Mouse (Mus musculus) bone marrow, adult 2 months (tissue): ENCODE data around the gene Anapc2. TPM values are rescaled to one million over a fixed set of nuclear protein-coding genes. Genes with fewer than 3 reads are reported as not detected.

Source experiments
- H3K27ac ChIP-seq: fragments of 200-500 bp; 2 replicates; pipeline ENCODE4 v1.5.1; 2012; ENCODE audit warnings: low read depth, mild to moderate bottlenecking, control low read depth, inconsistent platforms, low read length; ENCODE audit not compliant: control insufficient read depth, poor library complexity, insufficient read depth
- H3K4me1 ChIP-seq: fragments of 200-500 bp; 2 replicates; pipeline ENCODE4 v1.6.1; 2011; ENCODE audit warnings: low read length; ENCODE audit not compliant: control insufficient read depth, insufficient read depth
- H3K4me3 ChIP-seq: fragments of 200-500 bp; replicated peaks from 2 replicates; pipeline ENCODE3; 2011; ENCODE audit warnings: mild to moderate bottlenecking, low read depth, low read length, control low read depth; ENCODE audit not compliant: control insufficient read depth
- CTCF ChIP-seq: fragments of 200-500 bp; IDR thresholded peaks from 2 replicates; pipeline ENCODE4 v1.5.1; 2011; ENCODE audit warnings: low read length, control low read depth; ENCODE audit not compliant: control insufficient read depth, insufficient read depth
- POLR2A ChIP-seq: fragments of 200-500 bp; IDR thresholded peaks from 2 replicates; pipeline ENCODE4 v1.6.1; 2011; ENCODE audit warnings: low read depth, mild to moderate bottlenecking, control low read depth, low read length, borderline replicate concordance; ENCODE audit not compliant: control insufficient read depth
- WGBS: fragments of 180-500 bp; shearing (Covaris S2); methylation state at CpG from one replicate; pipeline ENCODE4 v1.1.7; 2018; 5-methylcytosine and 5-hydroxymethylcytosine counted together
- polyA plus RNA-seq: library from polyadenylated mRNA; stranded (reverse); fragments of >200 nt; gene quantifications from 2 replicates; pipeline ENCODE4 v1.2.4, GENCODE M21; 2011; ENCODE audit warnings: low replicate concordance; ENCODE audit not compliant: missing spikeins, insufficient read depth, insufficient read length

Anapc2 gene
- polyA plus RNA-seq, 1 experiment, result 34.3 TPM

DNA sequence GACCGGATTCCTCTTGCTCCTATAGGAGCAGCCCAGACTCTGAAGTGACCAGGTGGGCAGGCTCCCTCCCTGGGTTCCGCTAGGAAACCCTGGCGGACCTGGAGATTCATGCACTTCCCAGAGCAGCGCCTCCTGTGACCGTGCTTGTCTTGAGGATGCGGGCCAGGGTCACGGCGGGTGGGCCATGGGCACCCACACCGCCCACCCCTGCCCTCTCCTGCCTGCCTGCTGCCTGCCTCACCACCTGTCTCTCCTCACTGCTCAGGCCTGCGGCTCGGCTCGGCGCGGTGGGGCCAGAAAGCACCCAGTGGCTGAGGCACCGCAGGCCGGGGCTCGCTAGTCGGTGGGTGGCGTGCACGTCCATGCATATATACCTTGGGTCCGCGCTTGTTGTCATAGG lies 38.7 kb downstream of the Anapc2 start:
- H3K4me1 ChIP-seq, result no peaks in the 10 kb centered on the region; the same call in 1 of the 2 replicates
- WGBS, result 5% methylated on average over 22 of the region's 22 CpGs
- no peak overlapping the region for H3K27ac ChIP-seq
- no peak for TF ChIP-seq CTCF
- no peak for TF ChIP-seq POLR2A
- H3K4me3 ChIP-seq, result no peak overlapping the region

DNA sequence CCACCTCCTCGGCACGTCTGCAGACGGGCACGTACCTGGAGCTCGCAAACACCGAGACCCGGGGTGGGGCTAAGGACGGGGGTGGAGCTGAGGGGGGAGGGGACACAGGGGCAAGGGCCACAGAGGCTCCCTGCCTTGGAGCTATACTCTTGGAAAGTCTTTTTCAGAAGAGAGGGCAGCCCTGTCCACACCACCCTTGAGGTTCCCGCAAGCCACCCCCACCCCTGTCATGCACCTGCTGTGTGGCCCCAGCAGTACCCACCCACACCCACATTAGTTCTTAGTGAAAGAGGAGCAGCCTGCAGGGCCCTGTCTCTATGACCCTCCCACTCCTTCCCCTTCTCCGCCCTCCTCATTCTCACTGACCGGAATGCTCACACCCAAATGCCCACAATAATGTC lies 39.2 kb downstream of the Anapc2 start:
- Histone ChIP-seq H3K4me1 (no peaks in the 10 kb centered on the region; the same call in 1 of the 2 replicates), H3K4me3 (no peak overlapping the region), H3K27ac (no peak overlapping the region)
- WGBS, result 5% methylated on average over 11 of the region's 11 CpGs
- no peak for TF ChIP-seq POLR2A

DNA sequence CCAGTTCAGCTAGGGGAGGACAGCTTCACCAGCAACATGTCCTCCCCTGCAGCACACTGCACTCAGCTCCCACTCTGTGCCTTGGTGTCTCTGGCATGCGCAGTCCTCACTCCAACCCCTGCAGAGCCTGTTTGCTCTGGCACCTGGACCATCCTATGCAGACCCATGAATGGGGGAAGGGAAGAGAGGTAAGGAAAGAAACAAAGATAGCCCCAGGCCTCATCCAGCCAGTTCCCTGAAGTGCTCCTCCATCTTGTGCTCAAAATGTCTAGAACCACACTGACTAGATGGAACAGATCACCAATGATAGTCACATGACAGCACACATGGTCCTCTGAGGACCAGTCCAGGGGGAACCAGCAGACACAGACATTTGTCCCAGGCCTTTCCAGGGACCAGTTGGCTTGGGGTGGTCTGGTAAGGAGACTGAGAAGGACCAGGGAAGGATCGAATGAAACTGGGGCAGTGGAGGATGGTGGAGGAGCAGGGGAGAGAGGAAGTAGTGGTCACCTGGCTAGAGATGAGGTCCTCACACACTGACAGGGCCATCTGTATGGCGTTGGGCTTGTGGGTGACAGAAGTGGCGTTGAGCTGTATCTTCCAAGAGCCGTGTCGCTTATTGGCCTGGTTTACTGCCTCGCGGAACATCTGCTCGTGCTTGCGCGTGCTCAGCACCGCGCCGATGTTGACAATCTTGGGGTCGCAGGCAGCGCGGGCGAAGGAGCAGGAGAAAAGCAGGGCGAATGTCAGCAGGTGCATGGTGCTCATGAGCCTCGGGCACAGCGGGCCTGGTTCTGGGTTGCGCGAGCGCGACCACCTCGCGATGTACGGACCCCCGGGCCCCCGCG lies 46.1 kb downstream of the Anapc2 start:
- 8% methylated on average over 31 of the region's 31 CpGs for WGBS
- Histone ChIP-seq H3K27ac (no peak overlapping the region), H3K4me3 (no peak overlapping the region), H3K4me1 (no peaks in the 10 kb centered on the region; the same call in none of the 2 replicates)
- TF ChIP-seq POLR2A (no peak), CTCF (no peak)

DNA sequence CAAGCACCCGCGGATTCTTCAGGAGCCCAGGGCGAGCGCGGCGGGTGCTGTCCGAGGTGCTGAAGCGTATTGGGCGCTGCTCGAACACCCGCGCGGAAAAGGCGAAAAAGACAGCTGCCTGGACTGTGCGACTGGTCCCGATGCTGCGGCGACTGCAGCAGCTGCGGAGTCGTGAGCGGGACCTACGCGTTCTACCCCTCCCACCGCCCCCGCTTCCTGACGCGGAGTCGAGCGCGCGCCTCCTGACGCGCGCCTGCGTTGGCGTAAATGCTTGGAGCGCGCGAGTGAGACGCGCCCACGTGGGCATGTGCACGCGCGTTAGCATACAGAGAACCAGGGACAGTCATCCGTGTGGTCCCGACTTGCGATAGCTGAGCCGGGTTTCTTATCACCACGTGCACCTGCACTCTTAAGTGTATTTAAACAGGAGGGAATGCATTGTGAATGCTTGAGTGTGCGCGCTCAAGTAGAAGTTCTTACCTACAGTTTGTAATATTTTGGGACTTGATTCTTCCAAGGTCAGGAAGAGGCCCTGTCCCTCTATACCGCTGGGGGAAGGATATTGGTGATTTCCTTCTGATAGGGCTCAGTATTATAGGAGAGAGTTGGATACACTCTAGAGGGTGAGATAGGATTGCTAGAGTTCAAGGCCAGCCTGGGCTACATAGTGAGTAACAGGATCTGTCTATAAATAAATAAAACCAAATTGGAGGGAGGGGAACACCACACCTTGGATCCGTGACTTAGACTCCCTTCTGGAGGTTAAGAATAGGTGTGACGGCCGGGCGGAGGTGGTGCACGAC lies 46.9 kb downstream of the Anapc2 start, which contains the start of gene Grin1:
Gene Grin1 (minus strand): TSS at position 217 of the 803 bp plus-strand sequence.
- H3K4me3 ChIP-seq, result no peak within 1 kb of the TSS
- H3K27ac ChIP-seq, result no peak within 1 kb of the TSS
- WGBS, result 12% methylated on average over 56 of the region's 58 CpGs
- H3K4me1 ChIP-seq, result no peaks in the 10 kb centered on the region; the same call in 1 of the 2 replicates
- no peak for TF ChIP-seq POLR2A

DNA sequence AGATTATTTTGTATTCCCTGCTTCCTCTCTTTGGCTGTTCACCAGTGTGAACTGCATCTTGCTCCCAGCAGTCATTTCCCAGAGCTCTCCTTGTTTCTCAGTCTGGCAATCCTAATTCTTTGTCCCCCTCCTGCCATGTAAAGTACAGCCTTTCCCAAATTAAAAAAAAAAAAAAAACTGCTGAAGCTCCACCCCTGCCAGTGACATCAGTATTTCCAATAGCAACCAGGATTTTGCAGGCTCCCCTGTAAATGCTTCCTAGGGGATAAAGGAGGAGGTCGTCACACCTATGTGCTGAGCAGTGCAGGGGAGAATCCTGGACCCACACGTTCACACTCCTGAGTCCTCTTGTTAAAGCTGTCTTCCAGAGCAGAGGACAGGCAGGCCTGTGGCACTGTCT lies 47.8 kb downstream of the Anapc2 start:
- no peak overlapping the region for H3K27ac ChIP-seq
- no peaks in the 10 kb centered on the region; the same call in 1 of the 2 replicates for H3K4me1 ChIP-seq
- 32% methylated on average over 2 of the region's 2 CpGs for WGBS
- TF ChIP-seq POLR2A (no peak), CTCF (no peak)
- H3K4me3 ChIP-seq, result no peak overlapping the region

DNA sequence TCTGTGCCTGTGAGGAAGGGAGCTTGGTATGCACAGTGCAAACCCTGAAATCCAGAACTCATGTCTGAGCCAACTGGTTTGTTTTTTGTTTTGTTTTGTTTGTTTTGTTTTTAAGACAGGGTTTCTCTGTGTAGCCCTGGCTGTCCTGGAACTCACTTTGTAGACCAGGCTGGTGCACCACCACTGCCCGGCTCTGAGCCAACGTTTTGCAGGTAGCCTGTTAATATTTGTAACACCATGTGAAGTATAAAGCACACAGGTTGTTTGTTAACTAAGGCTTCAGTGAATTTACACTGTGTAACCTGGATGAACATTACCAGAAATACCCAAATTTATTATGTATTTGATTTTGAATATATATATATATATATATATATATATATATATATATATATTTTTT lies 53.8 kb downstream of the Anapc2 start:
- TF ChIP-seq CTCF (no peak), POLR2A (no peak)
- WGBS, result 61% methylated on average over 2 of the region's 2 CpGs
- Histone ChIP-seq H3K4me3 (no peak overlapping the region), H3K27ac (no peak overlapping the region), H3K4me1 (no peaks in the 10 kb centered on the region)

DNA sequence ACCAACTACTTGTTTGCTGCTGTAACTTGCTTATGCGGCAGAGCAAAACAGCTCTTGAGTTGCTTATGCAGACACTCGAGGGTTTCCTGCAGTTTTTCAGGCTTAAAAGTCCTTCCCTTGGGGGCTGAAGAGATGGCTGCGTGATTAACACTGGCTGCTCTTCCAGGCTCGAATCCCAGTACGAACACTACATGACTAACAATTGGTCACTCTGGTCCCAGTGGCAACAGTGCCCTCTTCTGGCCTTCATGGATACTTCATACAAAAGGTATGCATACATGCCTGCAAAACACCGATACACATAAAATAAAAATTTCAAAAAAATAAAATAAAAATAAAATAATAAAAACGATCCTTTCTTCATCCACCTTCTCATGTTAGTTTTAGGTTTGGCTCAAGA lies 56.2 kb downstream of the Anapc2 start:
- H3K4me3 ChIP-seq, result no peak overlapping the region
- H3K27ac ChIP-seq, result no peak overlapping the region
- TF ChIP-seq POLR2A (no peak), CTCF (peak; percentile 36)
- 49% methylated on average over 7 of the region's 7 CpGs for WGBS
- peaks cover 2% of the 10 kb centered on the region; the same call in 1 of the 2 replicates for H3K4me1 ChIP-seq

DNA sequence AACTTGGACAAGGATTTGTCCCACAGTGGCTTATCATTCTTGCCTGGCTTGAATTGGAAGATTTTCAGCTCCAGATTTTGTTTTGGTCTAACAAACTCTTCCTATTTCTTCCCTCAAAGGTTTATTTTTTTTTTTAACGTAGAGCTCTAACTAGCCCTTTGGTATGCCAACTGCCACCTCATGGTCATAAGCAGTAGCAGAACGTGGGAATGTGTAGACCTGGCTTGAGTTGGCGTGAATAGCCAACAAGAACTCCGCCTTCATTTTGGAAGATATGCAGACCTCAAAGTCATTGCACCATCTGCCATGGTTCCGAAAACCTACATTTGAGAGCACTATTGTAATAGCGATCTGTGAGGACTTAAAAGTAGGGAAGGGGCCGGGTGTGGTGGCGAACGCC lies 59.2 kb downstream of the Anapc2 start:
- H3K27ac ChIP-seq, result no peak overlapping the region
- WGBS, result 42% methylated on average over 9 of the region's 9 CpGs
- peaks cover 4% of the 10 kb centered on the region; the same call in 1 of the 2 replicates for H3K4me1 ChIP-seq
- no peak overlapping the region for H3K4me3 ChIP-seq
- no peak for TF ChIP-seq POLR2A
- no peak for TF ChIP-seq CTCF
